Mouse (Mus musculus): ENCODE measurements around the gene Cped1. TPM values are rescaled to one million over a fixed set of nuclear protein-coding genes. Genes with fewer than 3 reads are reported as not detected.

Cped1 gene
- 1.8 and 2.8 TPM in 2 replicates for total RNA-seq (2017)

DNA sequence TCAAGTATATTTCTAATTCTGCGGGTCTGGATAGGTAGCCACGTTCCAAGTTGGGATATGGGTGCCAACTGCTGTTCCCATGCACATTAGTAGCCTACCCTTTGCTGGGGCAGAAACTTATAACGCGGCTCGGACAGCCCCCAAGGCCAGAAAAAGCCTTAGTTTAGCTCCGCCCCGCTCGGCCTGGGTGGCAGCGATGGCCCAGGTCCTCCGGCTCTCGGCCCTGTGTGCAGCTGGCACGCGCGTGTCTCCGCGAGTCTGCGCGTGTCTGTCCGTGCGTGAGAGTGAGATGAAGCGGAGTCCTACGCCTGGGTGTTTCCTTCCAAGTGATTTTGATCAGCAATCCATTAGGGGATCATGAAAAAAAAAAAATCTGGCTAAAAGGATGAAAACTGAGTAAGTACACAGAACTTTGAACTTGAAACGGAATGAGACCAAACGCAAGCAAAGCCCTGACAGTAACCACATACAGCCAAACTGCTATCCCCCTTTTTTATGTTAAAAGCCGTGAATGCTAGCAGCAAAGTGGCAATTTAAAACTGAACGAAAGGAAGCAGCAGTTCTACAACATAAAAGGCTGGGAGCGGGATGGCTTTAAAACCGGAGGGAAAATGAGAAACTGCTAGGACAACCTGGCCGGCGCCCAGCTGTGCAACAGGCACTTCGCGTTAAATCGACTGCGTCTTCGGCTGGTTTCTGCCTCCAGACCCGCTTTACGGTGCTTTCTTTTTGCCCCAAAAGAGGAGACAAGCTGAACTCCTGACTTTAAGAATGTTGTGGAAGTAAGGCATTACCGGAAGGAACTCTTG is at the start of gene Cped1:
Gene Cped1 (plus strand): TSS at position 185 of the 809 bp plus-strand sequence.
- ATAC-seq (replicated peaks in 1 of 2; ENCODE audit: insufficient read depth in 1 of 2, low FRiP score in 2 of 2, low TSS enrichment in 1 of 2, low read depth in 1 of 2, poor library complexity in 2 of 2, severe bottlenecking in 2 of 2): peak; percentile 69 to 72

DNA sequence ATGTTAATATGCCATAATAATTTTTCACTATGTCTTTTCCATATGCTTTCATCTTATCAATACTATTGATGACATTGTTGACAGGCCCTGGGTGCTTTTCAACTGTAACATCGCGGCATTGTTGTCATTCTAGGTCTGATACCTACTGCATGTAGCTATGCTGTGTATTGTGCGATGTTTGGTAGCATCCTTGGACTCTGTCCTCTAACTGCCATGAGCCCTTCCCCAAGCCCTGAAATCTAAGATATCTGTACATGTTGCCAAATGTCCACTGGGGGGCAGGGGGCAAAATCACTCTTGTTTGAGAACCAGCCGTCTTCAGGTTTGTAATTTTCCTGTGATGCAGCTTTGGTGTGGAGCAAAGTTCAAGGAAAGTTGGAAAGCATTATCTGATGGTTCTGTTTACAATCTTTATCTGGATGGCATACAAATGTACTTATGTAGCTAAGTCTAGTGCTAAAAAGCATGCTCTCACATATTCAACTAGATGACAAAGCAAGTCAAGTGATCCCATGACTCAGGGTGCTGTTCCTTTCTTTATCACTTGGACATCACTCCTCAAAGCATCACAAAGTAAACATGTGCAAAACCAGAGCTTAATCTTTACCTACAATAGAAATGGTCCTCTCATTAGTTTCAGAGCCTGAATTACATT is 47.6 kb upstream of the Cped1 start:
- no peak for ATAC-seq (replicated peaks in 1 of 2; ENCODE audit: insufficient read depth in 1 of 2, low FRiP score in 2 of 2, low TSS enrichment in 1 of 2, low read depth in 1 of 2, poor library complexity in 2 of 2, severe bottlenecking in 2 of 2)

DNA sequence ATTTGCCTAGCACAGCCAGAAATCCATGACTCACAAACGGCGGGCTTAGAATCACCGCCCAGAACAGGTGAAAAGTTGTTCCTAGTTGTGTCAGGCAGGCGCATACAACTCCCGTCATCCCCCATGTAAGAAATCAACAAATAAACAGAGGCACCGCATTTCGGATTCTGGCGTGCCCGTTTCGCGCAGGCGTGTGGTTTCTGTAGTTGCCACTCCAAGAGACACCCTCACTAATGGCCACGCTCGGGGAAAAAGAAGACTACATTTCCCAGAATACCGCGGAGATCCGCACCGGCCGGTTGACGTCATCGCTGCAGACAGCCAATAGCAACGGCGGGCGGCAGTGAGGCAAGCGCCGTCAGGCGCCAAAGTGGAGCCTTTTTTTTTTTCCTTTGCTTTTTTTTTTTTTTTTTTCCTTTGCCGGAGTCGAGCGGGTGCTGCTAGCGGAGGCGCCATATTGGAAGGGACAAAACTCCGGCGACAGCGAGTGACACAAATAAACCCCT is 36.4 kb upstream of the Cped1 start, which contains the start of gene Ing3:
Gene Ing3 (plus strand): TSS at position 346 of the 506 bp plus-strand sequence.
- peak; percentile 95 to 96 for ATAC-seq (replicated peaks in 1 of 2; ENCODE audit: insufficient read depth in 1 of 2, low FRiP score in 2 of 2, low TSS enrichment in 1 of 2, low read depth in 1 of 2, poor library complexity in 2 of 2, severe bottlenecking in 2 of 2)

DNA sequence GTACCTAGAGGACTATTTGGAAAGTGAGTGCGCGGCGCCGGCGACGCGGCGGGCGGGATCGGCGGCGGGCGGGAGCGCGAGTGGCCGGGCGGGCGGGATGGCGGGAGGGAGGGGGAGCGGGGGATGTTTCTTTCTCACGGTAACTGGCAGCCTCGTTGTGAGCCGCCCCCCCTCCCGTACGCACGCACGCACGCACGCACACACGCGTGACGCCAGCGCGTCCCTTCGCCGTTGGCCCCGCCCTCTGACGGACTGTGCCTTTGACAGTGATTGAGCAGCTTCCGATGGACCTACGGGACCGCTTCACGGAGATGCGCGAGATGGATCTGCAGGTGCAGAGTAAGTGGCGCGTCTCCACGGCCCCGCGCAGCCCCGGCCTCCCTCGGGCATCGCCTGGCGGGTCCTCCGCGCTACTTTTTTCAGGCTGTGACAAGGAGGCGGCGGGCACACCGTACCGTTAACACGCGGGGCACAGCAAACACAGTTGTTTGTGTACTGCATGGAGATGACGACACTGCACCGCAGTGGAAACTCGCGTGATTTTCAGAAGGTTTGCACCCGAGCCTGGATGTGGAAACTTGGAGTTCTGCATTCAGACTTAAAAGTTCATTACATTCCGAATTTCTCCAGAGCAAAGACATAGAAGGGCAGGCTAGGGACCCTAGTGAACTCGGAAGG is 35.8 kb upstream of the Cped1 start:
- ATAC-seq (replicated peaks in 1 of 2; ENCODE audit: insufficient read depth in 1 of 2, low FRiP score in 2 of 2, low TSS enrichment in 1 of 2, low read depth in 1 of 2, poor library complexity in 2 of 2, severe bottlenecking in 2 of 2): peak; percentile 84 to 89

DNA sequence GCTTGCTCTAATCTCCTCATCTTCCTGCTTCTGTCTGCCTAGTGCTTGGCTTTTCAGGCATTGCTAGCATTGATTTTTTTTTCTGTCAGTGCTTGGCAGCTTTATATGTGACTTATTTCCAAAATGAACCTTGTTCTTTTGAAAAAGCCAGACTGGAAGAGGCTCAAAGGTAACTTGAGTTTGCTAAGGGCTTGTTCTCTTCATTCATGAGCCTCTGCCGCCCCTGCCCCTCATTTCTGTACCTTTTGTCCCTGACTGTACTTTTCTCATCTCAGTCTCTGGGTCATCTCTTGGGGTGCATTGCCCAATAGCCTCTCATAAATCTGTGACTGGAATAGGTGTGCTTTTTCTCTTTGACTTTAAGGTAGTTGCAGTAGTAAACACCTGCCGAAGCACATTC is 35.0 kb upstream of the Cped1 start:
- no peak for ATAC-seq (replicated peaks in 1 of 2; ENCODE audit: insufficient read depth in 1 of 2, low FRiP score in 2 of 2, low TSS enrichment in 1 of 2, low read depth in 1 of 2, poor library complexity in 2 of 2, severe bottlenecking in 2 of 2)

DNA sequence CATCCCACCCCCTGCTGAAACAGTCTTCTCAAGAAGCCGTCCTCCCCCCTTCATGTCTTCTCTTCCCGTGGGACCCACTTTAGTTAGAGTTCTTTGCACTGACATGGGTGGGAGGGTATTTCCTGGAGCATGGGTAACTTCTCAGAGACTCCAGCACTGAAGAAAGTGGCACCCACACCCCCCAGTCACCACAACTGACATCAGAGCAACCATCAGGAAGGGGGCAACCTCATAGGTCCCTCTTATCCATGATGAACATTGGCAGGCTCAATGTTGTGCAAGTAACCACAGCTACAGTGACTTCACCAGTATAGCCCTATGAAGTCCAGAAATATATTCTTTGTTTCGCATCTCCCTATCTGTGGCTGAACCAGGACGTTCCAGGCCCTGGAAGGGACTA is 30.2 kb upstream of the Cped1 start:
- ATAC-seq (replicated peaks in 1 of 2; ENCODE audit: insufficient read depth in 1 of 2, low FRiP score in 2 of 2, low TSS enrichment in 1 of 2, low read depth in 1 of 2, poor library complexity in 2 of 2, severe bottlenecking in 2 of 2): peak; percentile 37 to 64; a peak in 2 of 4 replicates

DNA sequence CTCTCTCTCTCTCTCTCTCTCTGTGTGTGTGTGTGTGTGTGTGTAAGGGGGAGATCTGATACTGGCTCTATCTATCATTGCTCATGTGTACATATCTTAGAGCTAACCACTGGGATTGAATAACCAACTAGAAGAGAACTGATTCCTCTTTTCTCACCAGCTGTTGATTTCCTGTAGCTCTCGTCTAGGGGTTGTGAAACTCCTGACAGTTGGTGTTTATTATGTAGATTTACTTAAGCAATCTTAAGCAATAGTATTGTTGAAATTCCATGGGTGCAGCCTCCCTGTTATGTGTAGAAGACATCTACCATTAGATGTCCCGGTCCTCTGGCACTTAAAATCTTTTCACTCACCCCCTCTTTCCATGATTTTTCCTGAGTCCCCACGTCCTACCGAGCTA is 26.8 kb upstream of the Cped1 start:
- ATAC-seq (replicated peaks in 1 of 2; ENCODE audit: insufficient read depth in 1 of 2, low FRiP score in 2 of 2, low TSS enrichment in 1 of 2, low read depth in 1 of 2, poor library complexity in 2 of 2, severe bottlenecking in 2 of 2): peak; percentile 34 to 73; a peak in 2 of 4 replicates

DNA sequence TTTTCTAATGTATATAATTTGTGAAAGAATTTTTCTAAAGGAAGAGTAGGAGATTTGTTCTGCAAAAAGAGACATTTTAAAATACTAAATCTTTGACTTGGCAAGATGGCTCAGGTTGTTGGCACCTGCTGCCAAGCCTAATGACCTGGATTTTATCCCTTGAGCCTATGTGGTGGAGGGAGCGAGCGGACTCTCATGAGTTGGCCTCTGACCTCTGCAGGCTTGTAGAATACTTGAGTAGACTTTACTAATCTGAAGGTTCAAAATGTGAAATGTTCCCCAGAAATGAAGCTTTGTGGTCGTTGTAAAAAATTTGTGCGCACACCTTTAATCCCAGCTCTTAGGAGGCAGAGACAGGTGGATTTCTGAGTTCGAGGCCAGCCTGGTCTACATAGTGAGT is 25.8 kb upstream of the Cped1 start:
- no peak for ATAC-seq (replicated peaks in 1 of 2; ENCODE audit: insufficient read depth in 1 of 2, low FRiP score in 2 of 2, low TSS enrichment in 1 of 2, low read depth in 1 of 2, poor library complexity in 2 of 2, severe bottlenecking in 2 of 2)

DNA sequence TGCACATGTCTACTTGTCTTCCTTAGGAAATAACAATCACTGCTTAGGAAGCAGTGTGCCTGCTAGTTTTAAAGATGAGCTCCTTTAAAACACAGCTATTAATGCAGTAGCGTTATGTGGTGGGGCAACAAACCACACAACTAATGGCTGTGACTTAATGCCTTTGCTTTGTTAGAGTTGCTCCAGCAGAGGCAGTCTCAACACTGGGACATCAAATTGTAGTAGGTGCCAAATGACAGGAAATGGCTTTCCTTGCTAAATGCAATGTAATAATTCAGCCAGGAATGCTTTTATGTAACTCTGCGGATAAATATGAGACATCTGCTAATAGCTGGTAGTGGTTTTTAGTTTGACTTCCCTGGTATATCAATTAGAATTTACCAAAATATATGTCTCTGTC is 8.2 kb upstream of the Cped1 start:
- no peak for ATAC-seq (replicated peaks in 1 of 2; ENCODE audit: insufficient read depth in 1 of 2, low FRiP score in 2 of 2, low TSS enrichment in 1 of 2, low read depth in 1 of 2, poor library complexity in 2 of 2, severe bottlenecking in 2 of 2)

DNA sequence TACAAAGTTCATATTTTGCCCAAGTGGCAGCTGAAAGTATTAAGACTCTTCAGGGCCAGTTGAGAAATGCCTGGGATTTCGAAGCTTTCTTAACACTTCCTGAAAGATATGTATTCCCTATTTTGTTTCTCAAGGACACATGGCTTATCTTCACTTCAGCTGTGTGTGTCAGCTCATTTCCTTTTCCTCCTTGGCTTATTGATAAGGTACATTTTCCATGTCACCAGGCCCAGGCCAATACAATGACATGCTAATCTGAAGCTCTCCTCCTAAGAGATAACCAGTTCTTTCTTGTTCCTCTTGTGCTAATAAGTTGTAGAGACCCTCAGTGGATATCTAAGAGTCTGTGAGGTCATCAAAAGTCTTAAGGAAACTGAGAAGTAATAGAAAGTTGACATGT is 4.6 kb upstream of the Cped1 start:
- ATAC-seq (replicated peaks in 1 of 2; ENCODE audit: insufficient read depth in 1 of 2, low FRiP score in 2 of 2, low TSS enrichment in 1 of 2, low read depth in 1 of 2, poor library complexity in 2 of 2, severe bottlenecking in 2 of 2): no peak

DNA sequence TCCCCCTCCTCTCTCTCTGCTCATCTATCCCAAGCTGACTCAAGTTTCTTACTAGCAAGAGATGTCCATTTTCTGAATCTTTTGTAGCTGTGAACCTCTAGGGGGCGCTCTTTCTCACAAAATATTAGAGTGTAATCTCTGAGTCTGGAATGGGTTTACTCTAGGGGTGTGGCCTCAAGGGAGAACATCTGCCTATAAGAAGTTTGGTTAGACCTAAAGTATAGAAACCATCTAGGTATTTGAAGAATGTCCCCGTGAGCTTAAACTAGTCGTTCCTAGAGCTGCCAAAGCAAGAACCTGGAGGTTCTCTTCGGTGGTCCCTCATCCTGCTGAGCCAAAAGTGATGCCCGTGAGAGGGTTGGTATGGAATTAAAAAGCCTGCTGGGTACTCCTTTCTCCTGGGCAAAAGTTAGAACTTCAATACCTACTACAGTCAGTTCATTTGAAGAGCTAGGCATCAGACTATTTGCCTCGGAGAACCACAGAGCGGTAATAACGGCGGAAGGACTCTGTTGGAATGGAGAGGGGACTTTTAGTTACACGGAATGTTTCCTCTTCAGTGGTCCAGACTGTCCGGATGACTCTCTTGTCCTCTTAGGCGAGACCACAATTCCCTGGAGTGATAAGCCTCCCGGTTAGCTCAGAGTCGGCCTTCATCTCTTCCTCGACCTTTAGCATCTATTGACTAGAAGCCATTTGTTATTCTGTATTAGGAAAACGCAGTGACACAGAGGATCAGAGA is 555 bp upstream of the Cped1 start:
- peak; percentile 68 to 74 for ATAC-seq (replicated peaks in 1 of 2; ENCODE audit: insufficient read depth in 1 of 2, low FRiP score in 2 of 2, low TSS enrichment in 1 of 2, low read depth in 1 of 2, poor library complexity in 2 of 2, severe bottlenecking in 2 of 2)

DNA sequence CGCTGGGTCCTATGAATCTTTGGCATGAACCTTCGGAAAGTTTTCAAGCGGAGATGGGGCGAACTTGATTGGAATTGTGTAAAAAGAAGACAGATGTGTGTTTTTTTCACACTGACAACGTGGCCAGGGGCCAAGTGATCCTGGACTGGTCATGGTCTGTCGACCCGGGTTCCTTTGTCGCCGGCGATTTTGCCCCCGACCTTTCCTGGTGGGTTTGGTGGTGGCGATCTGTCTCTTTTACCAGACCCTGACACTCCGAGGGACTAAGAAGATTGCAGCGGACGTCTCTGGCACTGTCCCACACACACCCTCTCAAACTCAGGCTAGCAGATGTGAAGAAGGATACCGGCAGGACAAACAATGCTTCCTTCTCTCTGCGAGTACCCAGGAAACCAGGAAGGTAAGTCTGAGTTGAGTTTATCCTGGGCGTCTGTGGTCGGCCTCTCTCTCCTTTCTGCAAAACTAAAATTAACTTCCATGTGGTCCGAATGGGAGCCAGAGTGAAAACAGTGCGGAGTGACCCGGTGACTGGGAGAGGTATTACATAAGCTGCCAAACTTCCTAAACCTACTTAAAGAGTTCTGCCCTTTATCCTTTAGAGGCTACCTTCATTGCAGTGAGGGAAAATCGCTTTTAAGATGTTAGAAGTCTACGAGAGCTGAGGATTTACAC is 1.1 kb downstream of the Cped1 start:
- 0 out of 4 replicates have a peak, but pooled peaks of 1 of the 2 experiments have one; percentile 22 for ATAC-seq (replicated peaks in 1 of 2; ENCODE audit: insufficient read depth in 1 of 2, low FRiP score in 2 of 2, low TSS enrichment in 1 of 2, low read depth in 1 of 2, poor library complexity in 2 of 2, severe bottlenecking in 2 of 2)

DNA sequence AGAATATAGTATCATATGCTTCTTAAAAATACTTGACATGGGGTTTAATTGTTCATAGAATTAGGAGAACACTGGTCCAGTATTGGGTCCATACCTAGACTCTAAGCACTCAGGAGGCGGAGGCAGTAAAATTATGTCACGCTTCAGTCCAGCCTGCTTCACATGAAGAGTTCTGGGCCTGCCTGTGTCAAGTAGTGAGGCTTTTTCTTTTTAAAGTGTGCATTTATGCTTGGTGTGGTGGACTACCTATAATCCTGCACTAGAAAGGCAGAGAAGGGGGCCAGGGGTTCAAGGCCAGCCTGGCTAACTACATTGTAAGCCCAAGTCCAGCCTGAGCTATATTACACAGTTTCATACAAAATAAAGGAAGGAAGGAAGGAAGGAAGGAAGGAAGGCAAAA is 1.8 kb downstream of the Cped1 start:
- ATAC-seq (replicated peaks in 1 of 2; ENCODE audit: insufficient read depth in 1 of 2, low FRiP score in 2 of 2, low TSS enrichment in 1 of 2, low read depth in 1 of 2, poor library complexity in 2 of 2, severe bottlenecking in 2 of 2): no peak

DNA sequence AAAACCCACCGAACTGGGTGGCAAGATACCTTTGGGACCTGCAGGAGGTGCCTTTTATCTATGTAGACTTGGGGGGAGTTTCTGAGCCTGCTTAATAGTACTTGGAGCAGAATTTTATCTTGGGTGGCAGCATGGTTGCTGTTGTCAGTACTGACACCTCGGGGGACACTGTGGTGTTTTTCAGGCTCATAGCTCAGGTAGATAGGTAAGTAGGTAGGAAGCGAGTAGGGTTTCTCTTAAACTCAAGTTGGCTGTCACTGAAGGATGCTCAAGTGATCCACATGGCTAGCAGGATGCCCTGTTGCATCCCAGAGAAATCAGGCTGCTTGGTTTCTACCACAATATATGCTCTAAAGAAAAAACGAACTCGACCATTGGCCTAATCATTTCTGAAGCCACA is 2.6 kb downstream of the Cped1 start:
- no peak for ATAC-seq (replicated peaks in 1 of 2; ENCODE audit: insufficient read depth in 1 of 2, low FRiP score in 2 of 2, low TSS enrichment in 1 of 2, low read depth in 1 of 2, poor library complexity in 2 of 2, severe bottlenecking in 2 of 2)

DNA sequence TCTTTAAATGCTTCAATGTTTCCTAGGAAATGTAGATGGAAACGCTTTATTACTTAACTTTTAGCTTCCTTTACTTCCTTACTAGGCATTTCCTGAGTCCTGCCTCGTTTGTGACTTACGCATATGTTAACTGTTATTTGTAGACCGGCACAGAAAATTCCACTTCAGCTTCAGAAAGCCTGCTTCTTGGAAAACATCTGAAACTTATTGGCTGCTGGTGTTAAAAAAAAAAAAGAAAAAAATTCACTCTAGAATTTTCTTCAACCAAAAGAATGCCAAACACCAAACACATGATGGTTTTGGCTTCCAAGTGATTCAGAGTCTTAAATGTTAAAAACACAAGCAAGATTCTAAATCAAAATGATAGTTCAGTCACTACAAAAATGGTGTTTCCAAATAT is 3.4 kb downstream of the Cped1 start:
- no peak for ATAC-seq (replicated peaks in 1 of 2; ENCODE audit: insufficient read depth in 1 of 2, low FRiP score in 2 of 2, low TSS enrichment in 1 of 2, low read depth in 1 of 2, poor library complexity in 2 of 2, severe bottlenecking in 2 of 2)

DNA sequence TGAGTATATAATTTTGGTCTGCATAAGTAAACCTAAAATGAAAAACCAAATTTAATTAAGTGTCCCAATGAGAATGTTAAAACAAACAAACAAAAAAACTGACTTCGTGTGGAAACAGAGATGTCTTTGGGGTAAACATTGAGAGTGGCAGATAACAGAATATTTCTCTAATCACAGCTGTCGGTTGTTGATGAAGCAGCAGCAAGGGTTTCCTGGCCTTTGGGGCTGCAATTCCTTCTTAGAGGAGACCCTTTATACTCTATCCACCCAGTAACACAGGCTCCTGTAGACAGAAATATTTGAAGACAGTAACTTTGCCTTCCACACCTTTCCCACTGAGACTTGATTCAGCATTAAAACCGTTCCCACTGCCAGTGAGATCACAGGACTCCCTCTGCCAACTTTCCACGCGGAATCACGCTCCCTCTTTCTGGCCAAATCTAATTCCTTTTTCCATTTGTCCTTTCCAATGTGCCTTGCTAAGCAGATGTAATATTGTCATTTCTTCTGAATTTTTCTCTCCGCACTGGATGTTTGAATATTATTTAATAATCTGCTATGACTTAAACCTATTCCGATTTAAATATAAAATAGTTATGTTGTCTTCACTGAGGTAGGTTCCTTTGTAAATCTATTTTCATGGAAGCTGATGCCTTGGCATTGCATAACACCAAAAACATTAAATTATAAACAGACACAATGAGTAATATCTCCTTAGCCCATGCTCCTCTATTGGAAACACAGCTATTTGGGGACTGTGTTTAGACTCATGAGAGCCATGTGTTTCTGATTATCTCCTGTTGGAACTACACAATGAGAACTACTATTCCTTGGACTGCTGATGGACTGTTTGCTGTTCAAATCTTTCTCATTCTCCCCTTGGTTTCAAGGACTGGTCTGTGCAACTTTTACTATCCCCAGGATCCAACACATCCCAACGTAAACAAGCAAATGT is 4.7 kb downstream of the Cped1 start:
- ATAC-seq (replicated peaks in 1 of 2; ENCODE audit: insufficient read depth in 1 of 2, low FRiP score in 2 of 2, low TSS enrichment in 1 of 2, low read depth in 1 of 2, poor library complexity in 2 of 2, severe bottlenecking in 2 of 2): no peak

Measured in hematopoietic stem cell, adult 5-6 weeks (primary cell).